Mouse (Mus musculus): ENCODE data around the gene Cfap97d1. TPM values are rescaled to one million over a fixed set of nuclear protein-coding genes. Genes with fewer than 3 reads are reported as not detected.

The Cfap97d1 gene
- total RNA-seq, 2 experiments from 2014 or later: not detected

GRCm38 (mm10) chr11:101999466-101999865 lies 15.4 kb downstream of the Cfap97d1 start:
- no peak for DNase-seq
- intact Hi-C loops (cut with DNase I; ENCODE audit: low total_unique reads): no loop called here

DNA sequence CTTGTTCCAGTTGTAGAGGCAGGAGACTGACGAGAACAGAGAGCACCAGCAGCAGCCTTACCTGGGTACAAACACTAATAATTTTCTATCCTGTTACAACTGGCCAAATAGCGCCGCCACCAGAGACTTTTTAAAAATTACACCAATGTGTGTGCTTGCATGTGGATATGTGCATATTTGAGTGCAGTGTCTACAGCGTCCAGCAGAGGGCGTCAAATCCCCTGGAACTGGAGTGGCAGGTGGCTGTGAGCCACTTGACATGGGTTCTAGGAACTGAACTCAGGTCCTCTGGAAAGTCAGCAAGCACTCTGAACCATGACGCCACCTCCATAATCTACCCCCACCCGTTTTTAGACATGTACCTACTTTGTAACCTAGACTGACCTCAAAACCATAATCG lies 20.2 kb downstream of the Cfap97d1 start:
- intact Hi-C loops (cut with DNase I; ENCODE audit: low total_unique reads): no loop called here
- no peak for DNase-seq

- no peak for DNase-seq
- intact Hi-C loops (cut with DNase I; ENCODE audit: low total_unique reads): no loop called here
Measured at GRCm38 (mm10) chr11:102006271-102006670, 22.2 kb downstream of the Cfap97d1 start.

GRCm38 (mm10) chr11:102006688-102007087 lies 22.6 kb downstream of the Cfap97d1 start:
- intact Hi-C loops (cut with DNase I; ENCODE audit: low total_unique reads): no loop called here
- no peak for DNase-seq

- intact Hi-C loops (cut with DNase I; ENCODE audit: low total_unique reads): no loop called here
- DNase-seq: no peak
Measured at GRCm38 (mm10) chr11:102008372-102008771, 24.3 kb downstream of the Cfap97d1 start.

DNA sequence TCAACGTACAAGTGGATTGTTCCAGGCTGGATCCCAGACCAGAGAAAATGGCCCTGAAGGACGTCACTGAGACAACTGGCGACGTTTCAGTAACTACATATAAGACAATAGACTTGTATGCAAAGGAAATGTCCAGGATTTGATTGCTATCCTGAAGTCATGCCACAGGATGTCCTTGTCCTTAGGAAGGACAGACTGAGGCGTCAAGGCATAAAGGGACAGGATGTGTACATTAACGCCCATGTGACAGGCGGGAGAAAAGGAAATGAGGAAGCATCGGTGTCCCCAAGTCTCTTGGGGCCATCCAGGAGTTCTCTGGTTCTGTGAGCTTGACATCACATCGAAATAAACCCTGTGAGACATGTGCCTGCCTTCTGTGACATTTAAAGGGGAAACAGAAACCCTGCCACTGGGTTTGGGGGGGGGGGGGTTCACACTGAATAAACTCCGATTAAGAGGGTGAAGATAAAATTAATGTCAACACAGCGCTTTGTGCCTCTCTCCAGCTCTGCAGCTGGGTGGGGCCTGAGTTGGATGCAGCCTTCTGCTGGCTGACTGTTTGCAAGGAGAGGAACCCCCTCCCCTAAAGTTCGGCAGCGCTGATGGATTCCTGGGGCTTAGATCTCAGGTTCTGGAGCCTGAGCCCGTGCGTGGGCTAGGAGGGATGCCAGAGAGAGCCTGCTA lies 25.0 kb downstream of the Cfap97d1 start:
- intact Hi-C loops (cut with DNase I; ENCODE audit: low total_unique reads): no loop called here
- DNase-seq: no peak

- intact Hi-C loops (cut with DNase I; ENCODE audit: low total_unique reads): no loop called here
- DNase-seq: no peak
Measured at GRCm38 (mm10) chr11:102010140-102010539, 26.1 kb downstream of the Cfap97d1 start.

- DNase-seq: no peak
- intact Hi-C loops (cut with DNase I; ENCODE audit: low total_unique reads): no loop called here
Measured at GRCm38 (mm10) chr11:102011510-102011909, 27.4 kb downstream of the Cfap97d1 start.

- intact Hi-C loops (cut with DNase I; ENCODE audit: low total_unique reads): no loop called here
- DNase-seq: no peak
Measured at GRCm38 (mm10) chr11:102013201-102013600, 29.1 kb downstream of the Cfap97d1 start.

DNA sequence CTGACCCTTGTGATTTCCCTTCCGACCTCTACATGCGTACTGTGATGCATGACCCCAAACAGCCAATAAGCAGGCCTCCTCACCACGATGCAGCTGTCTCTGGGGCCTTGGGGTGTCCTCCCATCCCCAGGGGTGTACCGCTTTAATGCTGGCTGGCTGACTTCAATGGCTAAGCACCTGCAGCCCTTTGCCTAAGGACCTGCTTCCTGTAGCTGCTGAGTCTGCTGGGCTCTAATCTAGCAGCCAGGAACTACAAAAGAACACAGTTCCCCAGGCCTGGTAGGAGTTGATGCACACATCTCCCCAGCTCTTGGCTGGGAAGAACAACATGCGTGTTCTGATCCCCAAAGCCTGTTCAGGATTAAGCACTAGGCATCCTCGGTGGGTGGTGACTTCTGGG lies 31.4 kb downstream of the Cfap97d1 start:
- no peak for DNase-seq
- intact Hi-C loops (cut with DNase I; ENCODE audit: low total_unique reads): no loop called here

- DNase-seq: peak; percentile 39
- intact Hi-C loops (cut with DNase I; ENCODE audit: low total_unique reads): no loop called here
Measured at GRCm38 (mm10) chr11:102016136-102016535, 32.1 kb downstream of the Cfap97d1 start.

DNA sequence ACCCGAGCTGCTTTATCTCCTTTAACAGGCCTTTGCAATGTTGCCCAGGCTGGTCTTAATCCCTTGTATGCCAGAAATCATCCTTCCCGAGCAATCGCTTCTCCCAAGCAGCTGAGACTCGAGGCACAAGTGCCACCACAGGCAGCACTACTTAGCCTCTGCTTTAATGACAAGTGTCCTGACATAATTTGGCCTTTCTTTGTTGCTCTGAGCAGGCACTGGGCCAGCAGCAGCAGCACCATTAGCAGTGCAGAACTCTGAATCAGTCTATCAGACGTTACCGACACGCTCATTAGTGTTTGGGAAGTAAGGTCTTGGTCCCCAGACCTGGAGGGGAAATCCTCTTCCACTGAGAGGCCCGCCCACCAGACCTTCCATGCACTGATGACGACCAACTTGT lies 35.7 kb downstream of the Cfap97d1 start:
- no peak for DNase-seq
- intact Hi-C loops (cut with DNase I; ENCODE audit: low total_unique reads): no loop called here

DNA sequence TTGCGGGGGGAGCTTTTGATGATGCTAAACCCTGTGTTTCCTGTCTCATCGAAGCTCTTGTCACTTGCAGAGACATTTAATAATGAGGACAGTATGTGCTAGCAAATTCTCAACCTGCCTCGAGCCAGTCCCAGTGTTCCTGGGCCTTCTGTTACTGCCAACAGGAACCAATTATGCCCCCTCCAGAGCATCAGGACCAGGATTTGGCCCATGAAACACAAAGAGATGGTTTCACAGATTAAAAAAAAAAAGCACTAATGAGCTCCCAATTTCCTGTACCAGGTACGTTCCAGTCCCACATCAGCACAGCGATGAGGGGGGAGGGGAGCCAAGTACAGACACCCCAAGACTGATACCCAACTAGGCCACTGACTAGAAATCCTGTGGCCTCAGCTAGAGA lies 37.1 kb downstream of the Cfap97d1 start:
- no peak for DNase-seq
- intact Hi-C loops (cut with DNase I; ENCODE audit: low total_unique reads): no loop called here

DNA sequence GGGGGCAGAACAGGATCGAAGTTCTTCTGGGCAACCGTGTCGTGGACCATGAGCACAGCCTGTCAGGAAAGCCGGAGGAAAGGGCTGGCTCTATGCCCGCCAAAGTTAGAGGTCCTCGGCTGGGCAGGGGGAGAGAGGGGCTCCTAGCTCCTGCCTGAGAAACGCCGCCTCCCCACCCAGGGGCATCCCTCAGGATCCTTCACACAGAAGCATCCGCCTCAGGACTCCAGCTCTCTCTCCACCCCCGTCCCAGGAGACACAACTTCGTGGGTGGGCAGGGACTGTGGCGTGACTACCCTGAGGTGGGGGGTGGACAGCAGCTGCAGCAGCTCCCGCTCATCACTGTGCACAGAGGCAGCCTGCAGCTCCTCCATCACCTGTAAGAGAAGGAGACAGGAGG lies 39.3 kb downstream of the Cfap97d1 start:
- intact Hi-C loops (cut with DNase I; ENCODE audit: low total_unique reads): no loop called here
- DNase-seq: no peak

DNA sequence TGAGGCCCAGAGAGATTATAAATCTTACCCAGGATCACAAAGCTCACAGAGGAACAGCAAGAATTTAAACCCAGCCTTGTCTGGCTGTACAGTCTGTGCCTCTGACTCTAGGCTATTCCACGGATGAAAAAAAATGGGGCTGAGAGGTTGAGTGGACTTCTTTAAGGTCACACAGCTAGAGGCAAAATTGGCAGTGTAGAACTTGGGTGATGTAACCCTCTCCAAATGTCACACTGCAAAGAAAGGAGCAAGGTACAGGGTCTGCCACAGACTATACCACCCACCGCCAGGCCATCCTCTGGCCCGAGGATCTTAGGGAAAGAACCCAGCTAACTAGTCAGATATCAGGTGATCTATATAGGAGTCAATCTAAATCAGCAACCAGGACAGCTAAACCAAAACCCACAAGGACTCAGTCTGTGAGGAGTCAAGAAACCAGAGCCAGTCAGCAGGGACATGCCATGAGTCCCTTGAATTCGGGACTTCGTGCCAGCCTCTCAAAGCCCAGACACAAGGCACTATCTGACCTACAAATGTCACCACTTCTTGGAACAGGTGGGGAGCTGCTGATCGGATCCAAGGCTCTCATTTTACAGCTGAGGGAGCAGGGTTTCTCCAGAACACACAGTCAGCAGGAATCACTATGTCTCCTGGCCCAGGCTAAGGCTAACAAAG lies 40.1 kb downstream of the Cfap97d1 start:
- peak; percentile 68 for DNase-seq
- intact Hi-C loops (cut with DNase I; ENCODE audit: low total_unique reads): no loop called here

DNA sequence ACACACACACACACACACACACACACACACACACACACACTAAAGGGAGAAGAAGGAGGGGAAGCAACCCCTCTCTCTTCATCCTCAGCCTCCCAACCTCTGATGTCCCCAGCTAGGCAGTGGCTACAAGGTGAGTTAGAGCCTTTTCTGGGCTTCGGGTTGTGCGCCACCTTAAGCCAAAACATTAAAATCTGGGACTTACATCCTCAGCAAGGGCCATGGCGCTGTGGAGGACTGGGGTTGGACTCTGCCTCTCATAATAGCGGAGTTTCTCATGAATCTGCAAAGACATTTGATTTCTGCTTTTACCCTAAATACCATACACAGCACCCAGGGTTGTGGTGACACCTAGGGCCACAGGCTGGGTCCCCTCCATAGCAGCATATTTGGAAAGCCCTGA lies 40.8 kb downstream of the Cfap97d1 start:
- DNase-seq: no peak
- intact Hi-C loops (cut with DNase I; ENCODE audit: low total_unique reads): no loop called here

GRCm38 (mm10) chr11:102025354-102025753 lies 41.3 kb downstream of the Cfap97d1 start:
- DNase-seq: peak; percentile 20
- intact Hi-C loops (cut with DNase I; ENCODE audit: low total_unique reads): no loop called here

DNA sequence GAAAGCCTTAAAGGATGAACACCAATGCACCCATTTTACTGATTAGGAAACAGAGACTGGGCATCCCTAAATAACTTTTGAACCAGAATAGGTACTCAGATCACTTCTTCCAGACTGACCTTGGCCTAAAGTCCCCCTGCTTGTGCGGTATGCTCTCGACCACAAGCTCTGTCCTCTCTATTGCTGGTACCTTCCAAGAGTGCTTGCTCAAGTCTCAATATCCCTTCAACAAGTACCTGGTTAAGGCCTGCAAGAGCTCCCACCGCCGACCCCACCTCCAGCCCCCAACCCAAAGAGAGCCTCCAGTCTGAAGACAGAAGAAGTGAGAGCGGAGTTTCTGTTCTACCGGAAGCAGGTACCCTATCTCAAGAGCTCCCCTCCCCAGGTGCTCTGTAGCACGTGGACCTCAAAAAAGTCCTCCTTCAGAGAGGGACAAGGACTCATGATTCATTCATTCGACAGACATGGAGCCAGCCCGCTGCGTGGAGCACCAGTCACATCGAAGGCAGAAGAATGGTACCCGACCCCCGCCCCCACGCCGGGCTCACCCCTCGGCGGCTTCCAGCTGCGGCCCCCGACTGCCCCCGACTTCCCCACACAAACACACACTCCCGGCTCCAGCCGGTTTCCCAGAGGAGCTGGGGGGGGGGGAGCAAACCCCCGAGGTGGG lies 42.0 kb downstream of the Cfap97d1 start:
- DNase-seq: no peak
- intact Hi-C loops (cut with DNase I; ENCODE audit: low total_unique reads): no loop called here

DNA sequence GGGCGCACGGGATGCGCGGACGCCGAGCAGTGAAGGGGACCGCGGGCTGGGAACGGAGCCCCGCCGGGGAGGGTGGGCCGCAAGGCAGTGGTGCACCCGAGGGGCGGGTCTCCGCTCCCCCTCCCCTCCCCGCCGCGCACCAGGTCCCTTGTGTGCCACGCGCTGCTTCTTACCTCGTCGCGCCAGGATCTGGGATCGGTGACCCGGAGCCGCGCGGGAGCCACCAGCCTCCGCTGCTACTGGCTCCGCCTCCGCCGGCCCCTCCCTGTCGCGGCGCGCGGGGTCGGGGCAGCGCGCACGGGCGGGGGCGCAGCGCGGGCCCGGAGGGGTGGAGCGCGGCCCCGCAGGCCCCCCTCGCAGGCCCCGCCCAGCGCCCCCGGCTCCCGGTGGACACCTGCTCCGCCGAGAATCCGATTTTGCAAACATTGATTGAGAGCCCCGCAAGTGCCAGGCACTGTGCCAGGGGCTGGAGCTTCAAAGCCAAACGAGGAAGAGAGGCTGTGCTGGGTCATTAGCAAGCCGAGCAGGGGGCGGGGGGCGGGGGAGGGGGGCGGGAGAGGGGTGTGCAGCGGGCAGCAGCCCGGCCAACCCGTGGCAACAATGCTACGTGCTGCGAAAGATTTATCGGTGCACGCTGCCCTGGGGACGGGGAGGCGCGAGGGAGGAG lies 42.7 kb downstream of the Cfap97d1 start:
- intact Hi-C loops (cut with DNase I; ENCODE audit: low total_unique reads): no loop called here
- peak; percentile 81 for DNase-seq

DNA sequence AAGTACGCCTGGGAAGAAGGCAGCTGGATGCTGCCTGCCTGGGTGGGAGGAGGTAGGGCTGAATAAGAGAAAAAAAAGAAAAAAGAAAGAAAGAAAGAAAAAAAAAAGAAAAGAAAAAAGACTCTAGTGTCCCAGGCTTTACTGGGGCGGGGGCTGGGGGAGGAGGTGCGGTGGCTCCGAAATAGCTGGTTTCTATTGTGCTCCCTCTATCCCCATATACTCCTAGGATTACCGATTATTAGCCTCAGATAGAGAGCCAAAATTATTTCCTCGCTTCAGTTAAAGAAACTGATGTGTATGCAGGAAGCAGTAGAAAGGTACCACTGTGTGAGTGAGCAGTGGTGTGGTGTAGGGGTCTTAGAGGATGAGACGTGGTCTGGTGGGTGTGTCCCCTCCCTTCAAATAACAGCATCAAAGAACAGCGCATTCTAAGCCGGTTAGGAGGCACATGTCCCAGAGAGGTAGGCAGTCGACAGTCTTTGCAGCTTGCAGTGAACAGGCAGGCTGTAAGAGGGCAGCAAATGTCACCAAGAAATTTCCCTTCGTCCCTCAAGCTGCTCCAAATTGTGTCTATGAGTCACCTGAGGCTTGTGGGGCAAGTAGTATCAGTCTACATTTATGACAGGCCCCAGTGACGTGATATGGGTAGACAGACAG lies 43.4 kb downstream of the Cfap97d1 start:
- intact Hi-C loops (cut with DNase I; ENCODE audit: low total_unique reads): no loop called here
- DNase-seq: no peak
